Mouse (Mus musculus) small intestine, adult 2 months (tissue): ENCODE measurements around the gene Mettl9.

ENCODE experiments used
- CTCF ChIP-seq: fragments of 200-500 bp; IDR thresholded peaks from 2 replicates; pipeline ENCODE4 v1.5.1; 2012; ENCODE audit warnings: low read depth, mild to moderate bottlenecking, control low read depth, inconsistent platforms, low read length, moderate library complexity, mixed read lengths; ENCODE audit not compliant: insufficient replicate concordance, insufficient read length; ENCODE audit errors: extremely low read depth
- POLR2A ChIP-seq: fragments of 200-500 bp; IDR thresholded peaks from 2 replicates; pipeline ENCODE4 v1.6.1; 2012; ENCODE audit warnings: low read depth, mild to moderate bottlenecking, control low read depth, inconsistent platforms, low read length, moderate library complexity

- TF ChIP-seq POLR2A (no peak), CTCF (no peak)
These were observed 13.4 kb downstream of the Mettl9 start for GRCm38 (mm10) chr7:121047624-121048023.
